Mouse (Mus musculus): Measurements from ENCODE around the gene Spn.

Gene Spn

DNA sequence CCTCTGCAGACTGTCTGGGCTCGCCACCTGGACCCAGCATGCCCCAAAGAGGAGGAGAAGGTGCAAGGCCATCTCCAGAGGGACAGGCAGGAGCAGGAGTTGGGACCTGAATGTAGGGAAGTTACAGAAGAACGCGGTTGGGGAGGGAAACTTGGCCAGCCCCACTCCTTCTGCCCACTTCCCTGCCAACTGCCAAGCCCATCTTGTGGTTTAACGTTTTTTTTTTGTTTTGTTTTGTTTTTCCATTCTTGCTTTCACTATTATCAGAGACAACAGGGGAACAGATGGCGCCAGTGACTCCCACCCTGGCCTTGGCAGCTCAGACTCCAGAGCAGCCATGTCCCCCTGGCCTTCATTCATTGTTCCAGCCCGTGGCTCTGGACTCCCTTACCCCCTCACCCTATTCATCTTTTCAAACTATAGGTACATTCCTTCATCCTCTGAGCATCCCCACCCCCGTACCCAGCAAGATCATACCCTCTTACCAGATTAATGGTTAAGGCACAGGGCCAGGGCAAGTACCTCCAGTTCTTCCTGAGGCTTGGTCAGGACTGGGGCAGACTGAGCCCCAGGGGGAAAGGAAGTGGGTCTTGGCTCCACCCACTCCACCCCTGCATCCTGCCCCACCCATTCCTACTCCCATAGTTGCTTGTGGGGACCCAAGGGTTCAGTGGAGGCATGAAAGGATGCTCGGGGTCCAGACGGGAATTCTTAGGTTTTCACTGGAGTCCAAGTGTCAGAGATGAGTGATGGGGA is at the start of gene Spn:
Spn (minus strand) TSS at position 562 of the 756 bp plus-strand sequence.
- peak; percentile 53 to 72 for DNase-seq (ENCODE audit: low read depth in 2 of 2, low spot score in 2 of 2)

DNA sequence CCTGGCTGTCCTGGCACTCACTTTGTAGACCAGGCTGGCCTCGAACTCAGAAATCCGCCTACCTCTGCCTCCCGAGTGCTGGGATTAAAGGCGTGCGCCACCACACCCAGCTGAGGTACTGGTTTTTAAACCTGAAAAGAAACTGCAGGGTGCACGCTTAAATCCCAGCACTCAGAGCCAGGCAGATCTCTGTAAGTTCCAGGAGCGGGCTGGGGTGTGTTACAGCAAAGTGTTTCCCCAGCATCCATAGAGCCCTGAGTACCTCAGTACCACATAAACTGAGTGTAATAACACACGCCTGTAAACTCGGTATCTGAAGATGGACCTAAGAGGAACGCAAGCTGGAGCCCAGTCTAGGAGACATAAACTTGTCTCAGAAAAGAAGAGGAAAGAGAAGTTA is 49.7 kb upstream of the Spn start:
- DNase-seq (ENCODE audit: low read depth in 2 of 2, low spot score in 2 of 2): no peak

DNA sequence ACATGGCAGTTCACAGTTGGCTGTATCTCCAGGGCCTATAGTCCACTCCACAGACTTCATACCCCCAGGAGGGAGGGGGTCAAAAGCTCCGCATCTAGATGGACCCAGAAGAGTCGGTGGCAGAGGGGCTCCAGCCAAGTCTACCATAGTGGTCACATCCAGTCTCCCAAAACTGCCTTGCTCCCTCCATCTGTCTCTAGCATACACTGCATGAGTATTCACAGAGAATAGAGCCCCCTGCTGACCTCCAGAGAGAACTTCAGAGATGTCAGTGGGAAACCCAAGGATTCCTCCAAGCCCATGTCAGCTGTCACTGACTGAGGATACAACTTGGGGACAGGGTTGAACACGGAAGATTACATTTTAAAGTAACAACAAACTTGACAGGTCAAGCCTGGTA is 48.0 kb upstream of the Spn start:
- no peak for DNase-seq (ENCODE audit: low read depth in 2 of 2, low spot score in 2 of 2)

DNA sequence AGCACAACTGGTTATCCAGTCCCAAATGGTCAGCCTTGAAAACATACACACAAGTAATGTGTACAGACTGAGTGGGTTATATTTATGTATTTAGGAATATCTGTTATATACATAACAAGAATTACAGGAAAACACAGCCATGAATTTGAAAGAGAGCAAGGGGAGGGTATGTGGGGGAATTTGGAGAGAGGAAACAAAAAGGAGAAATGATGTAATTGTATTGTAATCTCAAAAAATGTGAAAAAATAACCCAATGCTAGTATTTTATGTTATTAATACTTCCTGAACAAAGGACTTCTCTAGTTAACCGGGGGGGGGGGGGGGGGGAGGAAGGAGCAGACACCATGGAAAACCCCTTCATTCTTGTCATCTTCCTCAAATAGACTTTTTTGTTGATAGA is 47.1 kb upstream of the Spn start:
- no peak for DNase-seq (ENCODE audit: low read depth in 2 of 2, low spot score in 2 of 2)

DNA sequence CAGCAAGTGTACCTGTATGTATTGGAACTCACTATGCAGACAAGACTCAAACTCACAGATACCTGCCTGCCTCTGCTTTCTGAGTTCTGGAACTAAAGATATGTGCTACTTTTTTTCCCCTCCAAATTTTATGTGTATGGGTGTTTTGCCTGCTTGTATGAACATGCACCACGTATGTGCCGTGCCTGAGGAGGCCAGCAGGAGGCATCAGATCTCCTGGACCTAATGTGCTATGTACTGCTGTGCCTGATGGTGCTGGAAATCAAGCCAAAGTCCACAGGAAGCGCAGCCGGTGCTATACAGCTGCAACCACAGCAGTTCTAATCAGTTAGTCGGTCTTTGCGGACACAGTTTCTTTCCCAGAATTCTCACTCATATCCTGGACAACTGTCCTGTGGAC is 46.2 kb upstream of the Spn start:
- DNase-seq (ENCODE audit: low read depth in 2 of 2, low spot score in 2 of 2): no peak

DNA sequence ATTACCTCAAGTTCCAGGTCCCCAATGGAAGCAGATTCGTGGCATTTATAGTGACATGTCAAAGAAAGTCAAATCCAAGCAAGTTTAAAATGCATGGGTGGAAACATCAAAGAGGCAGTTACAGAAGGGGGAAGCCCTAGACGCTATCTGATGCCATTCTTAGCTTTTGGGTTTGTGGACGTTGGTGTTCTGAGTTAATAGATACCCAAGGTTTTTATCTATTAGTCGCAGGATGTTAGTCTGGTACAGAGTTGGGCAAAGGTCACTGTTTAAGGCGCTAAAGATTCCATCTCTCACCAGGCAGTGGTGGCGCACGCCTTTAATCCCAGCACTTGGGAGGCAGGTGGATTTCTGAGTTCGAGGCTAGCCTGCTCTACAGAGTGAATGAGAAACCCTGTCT is 45.7 kb upstream of the Spn start:
- no peak for DNase-seq (ENCODE audit: low read depth in 2 of 2, low spot score in 2 of 2)

DNA sequence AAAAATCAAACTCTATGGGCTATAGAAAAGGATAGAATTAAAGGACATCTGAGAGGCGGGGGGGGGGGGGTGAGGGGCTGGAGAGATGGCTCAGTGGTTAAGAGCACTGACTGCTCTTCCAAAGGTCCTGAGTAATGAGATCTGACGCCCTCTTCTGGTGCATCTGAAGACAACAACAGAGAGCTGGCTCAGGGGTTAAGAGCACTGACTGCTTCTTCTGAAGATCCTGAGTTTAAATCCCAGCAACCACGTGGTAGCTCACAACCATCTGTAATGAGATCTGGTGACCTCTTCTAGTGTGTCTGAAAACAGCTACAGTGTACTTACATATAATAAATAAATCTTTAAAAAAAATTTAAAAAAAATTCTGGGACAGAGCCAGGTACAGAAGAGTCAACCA is 44.1 kb upstream of the Spn start:
- peak in 1 of 2 experiments; percentile 39 for DNase-seq (ENCODE audit: low read depth in 2 of 2, low spot score in 2 of 2)

DNA sequence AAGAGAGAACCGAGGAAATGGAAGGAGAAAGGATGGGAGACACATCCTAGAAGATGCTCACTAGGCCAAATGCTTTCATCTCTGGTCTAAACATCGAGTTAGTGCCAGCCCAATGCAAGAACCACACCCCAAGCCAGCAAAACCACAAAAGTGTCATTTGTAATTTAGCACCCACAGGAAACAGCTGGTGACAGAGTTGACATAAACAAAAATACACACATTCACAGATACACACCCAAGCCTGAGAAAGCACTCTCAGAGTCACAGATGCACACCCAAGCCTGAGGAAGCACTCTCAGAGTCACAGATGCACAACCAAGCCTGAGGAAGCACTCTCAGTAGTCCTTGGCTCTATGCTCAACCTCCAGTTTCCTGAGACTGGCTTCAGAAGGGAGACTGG is 43.2 kb upstream of the Spn start:
- DNase-seq (ENCODE audit: low read depth in 2 of 2, low spot score in 2 of 2): peak; percentile 35 to 56

DNA sequence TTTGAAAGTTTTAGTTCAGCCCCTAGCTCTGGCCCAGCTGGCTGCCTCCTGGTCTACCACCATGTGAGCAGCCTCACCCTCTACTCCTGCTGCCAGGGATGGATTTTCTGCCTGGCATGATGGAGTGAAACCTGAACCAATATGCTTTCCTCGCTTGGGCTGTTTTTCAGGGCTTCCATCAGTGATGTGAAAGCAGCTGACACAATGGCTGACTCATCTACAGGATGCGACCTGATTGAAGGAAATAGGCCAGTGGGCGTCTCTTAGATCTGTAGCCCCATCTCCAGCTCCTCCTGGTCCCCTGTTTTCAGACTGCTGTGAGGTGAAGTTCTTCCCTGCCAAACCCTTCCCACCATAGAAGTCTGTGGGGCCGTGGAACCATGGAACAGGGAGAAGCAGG is 39.3 kb upstream of the Spn start:
- no peak for DNase-seq (ENCODE audit: low read depth in 2 of 2, low spot score in 2 of 2)

DNA sequence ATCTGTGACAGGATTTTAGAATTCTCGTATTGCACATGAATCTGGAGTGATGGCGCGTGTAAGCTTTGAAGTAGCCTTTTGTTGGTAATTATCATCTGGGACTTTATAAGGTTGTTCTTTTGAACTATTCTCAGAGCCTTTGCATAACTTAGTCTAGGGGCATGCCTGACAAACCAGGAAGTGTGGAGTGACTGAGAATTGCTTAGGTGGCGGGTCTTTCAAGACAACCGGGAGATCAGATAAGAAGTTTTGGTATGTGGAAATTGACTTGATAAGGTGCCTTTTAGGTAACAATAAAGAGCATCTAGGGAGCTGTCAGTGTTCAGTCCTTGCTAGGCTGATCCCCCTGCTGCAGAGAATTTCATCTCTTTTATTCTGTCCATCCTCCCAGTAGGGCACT is 28.9 kb upstream of the Spn start:
- no peak for DNase-seq (ENCODE audit: low read depth in 2 of 2, low spot score in 2 of 2)

DNA sequence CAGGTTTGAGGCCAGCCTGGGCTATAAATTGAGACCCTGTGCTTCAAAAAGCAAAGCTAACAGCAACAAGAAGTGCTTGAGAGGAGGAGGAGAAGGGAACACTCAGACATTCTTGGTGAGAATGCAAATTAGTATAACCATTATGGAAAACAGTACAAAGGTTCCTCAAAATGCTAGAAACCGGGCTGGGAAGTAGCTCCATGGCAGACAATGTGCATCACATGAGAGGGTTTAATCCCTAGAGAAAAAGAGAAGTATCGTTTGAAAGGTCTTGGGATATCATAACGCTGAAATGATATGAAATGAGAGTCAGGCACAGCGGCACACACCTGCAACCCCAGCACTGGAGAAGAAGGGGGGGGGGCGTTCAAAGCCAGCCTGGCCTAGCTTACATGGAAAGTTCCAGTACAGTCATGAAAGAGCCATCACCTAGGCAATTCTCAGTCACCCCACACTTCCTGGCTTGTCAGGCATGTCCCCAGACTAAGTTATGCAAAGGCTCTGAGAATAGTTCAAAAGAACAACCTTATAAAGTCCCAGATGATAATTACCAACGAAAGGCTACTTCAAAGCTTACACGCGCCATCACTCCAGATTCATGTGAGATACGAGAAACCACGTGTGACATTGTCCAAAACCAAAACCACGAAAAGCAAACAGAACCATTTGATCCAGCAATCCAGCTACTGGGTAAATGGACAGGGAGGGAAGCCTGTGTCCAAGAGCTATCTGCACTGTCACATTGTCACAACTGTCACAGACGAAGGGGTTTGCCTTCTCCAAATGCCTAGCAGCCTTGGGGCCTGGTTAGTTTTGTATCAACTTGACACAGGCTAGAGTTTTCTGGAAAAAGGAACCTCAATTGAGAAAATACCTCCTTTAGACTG is 28.2 kb upstream of the Spn start:
- DNase-seq (ENCODE audit: low read depth in 2 of 2, low spot score in 2 of 2): no peak

DNA sequence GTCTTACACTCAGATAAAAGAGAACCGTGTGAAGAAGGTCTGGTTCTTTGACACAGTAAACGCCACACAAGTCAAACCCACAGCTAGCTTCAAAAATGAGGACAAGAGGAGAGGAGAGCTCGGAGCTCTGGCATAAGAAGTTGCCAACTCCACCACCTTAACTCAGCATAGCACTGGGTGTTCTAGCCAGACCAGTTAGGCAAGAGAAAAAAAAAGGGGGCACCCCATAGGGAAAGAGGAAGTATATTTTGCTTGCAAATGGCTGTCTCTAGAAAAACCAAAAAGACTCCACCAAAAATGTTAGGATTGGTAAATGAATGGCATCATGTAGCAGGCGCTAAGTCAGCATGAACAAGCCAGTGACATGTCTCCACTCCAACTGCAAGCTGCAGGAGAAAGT is 26.4 kb upstream of the Spn start:
- no peak for DNase-seq (ENCODE audit: low read depth in 2 of 2, low spot score in 2 of 2)

DNA sequence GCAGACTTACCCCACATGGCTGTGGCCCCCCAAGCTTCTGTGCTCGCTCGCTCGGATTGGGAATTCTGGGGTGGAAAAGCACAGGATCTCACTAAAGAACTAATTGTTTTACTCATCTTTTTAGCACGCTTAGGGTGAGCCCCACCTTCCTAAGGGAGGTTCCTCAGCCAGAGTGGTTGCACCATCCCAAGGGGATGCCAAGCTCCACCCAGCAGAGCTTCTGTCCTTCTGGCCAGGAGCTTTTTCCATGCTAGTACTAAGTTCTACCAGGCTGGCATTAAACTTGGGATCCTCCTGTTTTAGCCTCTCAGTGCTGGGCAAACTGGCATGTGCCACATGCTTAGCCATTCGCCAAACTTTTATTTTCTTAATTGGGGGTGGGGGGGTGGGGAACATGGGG is 24.9 kb upstream of the Spn start:
- DNase-seq (ENCODE audit: low read depth in 2 of 2, low spot score in 2 of 2): no peak

DNA sequence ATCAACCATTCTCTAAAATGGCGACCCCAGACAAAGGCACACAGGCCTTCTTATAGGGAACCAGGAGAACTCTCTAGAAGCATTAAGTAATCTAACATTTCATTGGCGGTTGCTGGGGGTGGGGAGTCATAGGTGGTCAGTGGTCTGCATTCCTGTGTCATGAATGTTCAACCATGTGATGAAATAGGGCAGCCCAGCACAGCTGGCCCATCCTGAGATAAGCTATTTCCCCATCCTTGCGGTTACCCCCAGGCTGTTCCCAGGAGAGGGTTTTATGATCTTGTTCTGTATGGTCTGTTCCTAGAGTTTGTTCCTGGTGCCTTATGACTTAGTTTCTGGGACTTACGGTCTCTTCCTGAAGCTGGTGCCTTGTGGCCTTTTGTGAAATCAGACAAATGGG is 19.9 kb upstream of the Spn start:
- no peak for DNase-seq (ENCODE audit: low read depth in 2 of 2, low spot score in 2 of 2)

DNA sequence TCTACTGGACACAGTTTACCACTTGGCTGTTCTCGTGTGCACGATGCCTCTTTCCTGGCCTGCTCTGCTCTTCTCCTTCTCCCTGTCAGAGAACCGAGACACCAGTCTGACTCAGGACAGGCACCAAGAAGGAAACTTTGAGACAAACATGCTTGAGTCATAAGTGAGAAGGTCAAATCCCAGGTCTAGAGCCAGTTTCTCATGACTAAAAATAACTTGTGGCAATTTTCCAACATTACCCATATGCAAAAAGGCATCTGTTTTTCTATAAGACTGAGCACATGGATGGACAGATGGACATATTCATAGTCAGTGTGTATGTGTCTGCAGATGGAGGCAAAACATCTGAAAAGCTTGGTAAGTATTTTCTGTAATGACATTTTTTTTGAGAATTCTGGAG is 15.9 kb upstream of the Spn start:
- DNase-seq (ENCODE audit: low read depth in 2 of 2, low spot score in 2 of 2): no peak

DNA sequence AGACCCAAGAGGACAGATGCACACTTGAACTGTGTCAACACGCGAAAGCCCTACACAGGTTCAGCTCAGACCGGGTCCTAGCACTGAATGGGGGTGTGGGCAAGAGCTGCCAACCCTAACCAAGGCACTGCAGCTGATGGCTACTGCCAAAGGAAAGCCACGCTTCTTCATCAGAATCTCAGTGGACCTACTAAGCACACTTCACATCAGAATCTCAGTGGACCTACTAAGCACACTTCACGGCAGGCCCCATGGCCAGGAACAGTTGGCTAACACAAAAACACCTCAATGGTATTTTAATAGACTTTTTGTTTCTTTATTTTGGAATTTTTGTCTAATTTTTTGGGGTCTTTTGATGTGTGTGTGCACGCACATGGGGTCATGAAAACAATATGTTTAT is 14.8 kb upstream of the Spn start:
- DNase-seq (ENCODE audit: low read depth in 2 of 2, low spot score in 2 of 2): no peak

DNA sequence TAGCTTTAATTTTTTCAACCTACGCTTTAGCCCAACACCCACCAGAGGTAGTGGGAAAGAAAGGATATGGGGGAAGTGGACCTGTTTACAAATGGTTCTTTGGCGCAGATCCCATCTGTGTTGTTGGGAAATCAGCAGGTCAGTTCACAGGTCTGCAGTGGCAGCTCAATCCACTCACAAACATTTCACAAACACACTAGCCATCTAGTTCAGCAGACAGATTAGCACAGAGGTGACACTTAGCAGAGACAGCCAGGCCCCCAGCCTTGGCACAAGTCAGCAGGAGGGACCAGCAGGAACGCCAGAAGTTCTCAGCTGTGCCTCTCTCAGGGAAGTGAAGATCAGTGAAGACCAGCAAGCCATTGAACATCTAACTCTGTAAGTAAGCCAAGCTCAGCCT is 10.3 kb upstream of the Spn start:
- DNase-seq (ENCODE audit: low read depth in 2 of 2, low spot score in 2 of 2): no peak

DNA sequence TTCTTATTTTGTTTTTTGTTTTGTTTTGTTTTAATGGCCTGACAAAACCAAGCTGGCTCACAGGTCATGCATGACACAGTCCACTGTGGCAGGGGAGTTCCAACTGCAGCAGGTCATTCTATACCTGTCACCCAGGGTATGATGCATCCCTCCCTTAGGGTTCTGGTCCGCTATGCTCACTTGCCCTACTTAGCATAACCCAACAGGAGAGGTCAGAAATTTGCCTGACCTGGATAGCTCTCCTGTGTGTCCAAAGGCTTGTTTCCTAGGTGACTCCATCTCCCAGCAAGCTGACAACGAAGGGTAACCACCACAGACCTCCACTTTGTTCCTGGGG is 8.6 kb upstream of the Spn start:
- no peak for DNase-seq (ENCODE audit: low read depth in 2 of 2, low spot score in 2 of 2)

DNA sequence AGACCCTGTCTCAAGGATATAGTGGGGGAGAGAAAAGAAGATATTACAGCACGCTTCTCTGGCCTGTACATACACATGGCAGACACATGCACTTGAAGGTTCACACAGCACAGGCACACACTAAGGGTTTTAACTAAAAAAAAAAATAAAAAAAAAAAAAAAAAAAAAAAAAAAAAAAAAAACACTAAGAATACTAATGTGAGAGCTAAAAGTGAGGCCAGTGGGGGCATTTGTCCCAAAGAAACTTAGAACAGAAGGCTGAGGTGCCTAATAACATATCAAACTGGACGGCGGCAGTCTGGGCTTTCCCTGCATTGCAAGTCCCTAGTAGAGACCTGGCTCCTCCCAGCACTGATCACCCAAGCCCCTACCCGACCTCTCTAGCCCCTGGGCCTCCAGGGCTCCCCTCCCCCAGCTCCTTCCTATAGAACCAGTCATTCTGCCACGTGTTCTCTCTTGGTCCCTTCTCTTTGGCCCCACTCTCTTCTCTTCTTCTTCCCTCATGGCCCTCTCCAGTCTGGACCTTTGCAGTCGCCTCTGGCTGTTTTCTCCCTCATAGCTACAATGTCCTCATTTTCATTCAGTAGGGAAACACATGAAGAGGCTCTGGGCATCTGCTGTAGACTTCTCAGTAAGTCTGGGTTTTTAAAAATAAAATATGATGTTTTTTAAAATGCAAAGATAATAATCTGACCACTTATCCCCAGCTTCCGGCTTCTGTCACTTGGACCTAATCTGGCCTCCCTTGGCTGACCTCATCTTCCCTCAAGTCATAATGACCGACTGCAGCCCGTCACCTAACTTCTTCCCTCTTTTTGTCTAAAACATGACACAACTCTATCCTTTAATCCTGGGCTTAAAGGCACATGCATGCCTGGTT is 8.0 kb upstream of the Spn start:
- DNase-seq (ENCODE audit: low read depth in 2 of 2, low spot score in 2 of 2): no peak

DNA sequence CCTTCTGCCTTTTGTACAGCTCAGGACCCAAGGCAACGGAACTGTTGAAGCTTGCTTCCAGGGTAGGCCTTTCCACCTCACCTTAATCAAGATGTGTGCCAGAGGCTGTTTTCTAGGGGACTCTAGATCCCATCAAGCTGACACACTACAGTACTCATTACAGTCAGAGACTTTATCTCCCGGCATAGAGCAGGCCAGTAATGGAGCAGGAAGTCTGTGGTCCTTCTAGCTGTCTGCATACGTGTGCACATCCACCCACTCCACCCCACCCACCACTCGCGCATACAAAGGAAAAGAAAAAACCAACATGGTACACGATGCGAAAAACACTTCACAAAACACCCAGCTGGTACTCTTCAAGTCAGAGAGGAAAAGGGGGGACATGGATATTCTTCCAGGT is 6.8 kb upstream of the Spn start:
- DNase-seq (ENCODE audit: low read depth in 2 of 2, low spot score in 2 of 2): peak; percentile 51 to 71

DNA sequence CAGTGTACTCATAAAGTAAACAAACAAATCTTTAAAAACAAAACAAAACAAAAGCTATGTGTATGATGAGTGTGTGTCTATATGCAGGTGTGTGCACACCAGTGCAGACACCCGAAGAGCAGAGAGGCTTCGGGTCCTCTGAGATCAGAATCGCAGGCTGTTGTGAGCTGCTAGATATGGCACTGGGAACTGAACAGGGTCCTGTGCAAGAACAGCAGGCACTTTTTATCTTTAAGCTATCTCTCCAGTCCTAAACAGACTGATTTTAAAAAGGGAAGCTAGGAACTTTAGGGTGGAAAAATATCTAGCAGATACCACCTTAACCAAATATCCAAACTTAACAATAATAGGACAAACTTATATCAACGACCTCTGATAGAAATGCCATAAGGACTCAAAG is 5.0 kb upstream of the Spn start:
- no peak for DNase-seq (ENCODE audit: low read depth in 2 of 2, low spot score in 2 of 2)

DNA sequence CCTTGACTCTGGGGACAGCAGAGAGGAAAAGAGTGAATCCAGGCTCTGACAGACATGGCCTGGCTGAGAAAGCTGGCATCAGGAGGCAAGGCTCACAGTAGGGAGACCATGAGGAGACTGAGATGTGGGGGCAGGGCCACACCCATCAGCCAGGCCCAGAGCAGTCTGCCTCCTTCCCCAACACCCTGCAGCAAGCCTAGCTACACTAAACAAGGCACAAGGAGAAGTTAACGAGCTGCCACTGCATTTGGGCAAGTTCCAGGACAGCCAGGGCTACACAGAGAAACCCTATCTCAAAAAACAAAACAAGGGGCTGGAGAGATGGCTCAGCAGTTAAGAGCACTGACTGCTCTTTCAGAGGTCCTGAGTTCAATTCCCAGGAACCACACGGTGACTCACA is 4.6 kb upstream of the Spn start:
- no peak for DNase-seq (ENCODE audit: low read depth in 2 of 2, low spot score in 2 of 2)

Measured in CD8-positive naive resting alpha-beta T cell, adult 2 months (primary cell).